Mouse (Mus musculus) megakaryocyte-erythroid progenitor cell, adult 5-6 weeks (primary cell): ENCODE data around the gene Ism1. TPM values are rescaled to one million over a fixed set of nuclear protein-coding genes. Genes with fewer than 3 reads are reported as not detected.
A peak's percentile ranks its signal among the peaks of the same experiment; 100 is the strongest.

Source experiments
- ATAC-seq: replicated peaks from 2 replicates; pipeline ENCODE4 v1.8.0; 2016; ENCODE audit warnings: mild to moderate bottlenecking, inconsistent platforms; ENCODE audit not compliant: severe bottlenecking, poor library complexity, low FRiP score, low TSS enrichment
- total RNA-seq, 2 experiments: library from RNA; stranded (forward) in 1 of 2; stranded (reverse) in 1 of 2; fragments of 200-1000, 215-1000 nt in 1 of 2; fragments of >200 nt in 1 of 2; fragmentation: Nextera tagmentation in 1 of 2; gene quantifications; 2 replicates each; pipeline ENCODE4 v1.2.3; 2014 to 2017

Ism1 gene
- total RNA-seq (2014; fragmentation: Nextera tagmentation) (not detected in 2 replicates), total RNA-seq (2017) (not detected in 2 replicates)

- ATAC-seq: 0 out of 2 replicates have a peak, but pooled peaks have one; percentile 49
These were observed at the start of gene Ism1 for GRCm38 (mm10) chr2:139677809-139678274. Gene Ism1 (plus strand): TSS chr2:139678178.

- ATAC-seq: no peak
These were observed 49.2 kb upstream of the Ism1 start for GRCm38 (mm10) chr2:139628731-139629130.

GRCm38 (mm10) chr2:139629653-139630052 is 48.3 kb upstream of the Ism1 start:
- no peak for ATAC-seq

- ATAC-seq: no peak
These were observed 43.5 kb upstream of the Ism1 start for GRCm38 (mm10) chr2:139634506-139634905.

- no peak for ATAC-seq
These were observed 40.1 kb upstream of the Ism1 start for GRCm38 (mm10) chr2:139637861-139638260.

GRCm38 (mm10) chr2:139641757-139642385 is 36.1 kb upstream of the Ism1 start:
- no peak for ATAC-seq

GRCm38 (mm10) chr2:139649518-139649917 is 28.5 kb upstream of the Ism1 start:
- no peak for ATAC-seq

GRCm38 (mm10) chr2:139656750-139657149 is 21.2 kb upstream of the Ism1 start:
- ATAC-seq: no peak

GRCm38 (mm10) chr2:139671838-139672237 is 6.1 kb upstream of the Ism1 start:
- no peak for ATAC-seq

GRCm38 (mm10) chr2:139672371-139672770 is 5.6 kb upstream of the Ism1 start:
- no peak for ATAC-seq

GRCm38 (mm10) chr2:139677065-139677762 is 764 bp upstream of the Ism1 start:
- peak; percentile 46; the same call in 1 of the 2 replicates for ATAC-seq

- peak; percentile 43; the same call in 1 of the 2 replicates for ATAC-seq
These were observed 530 bp downstream of the Ism1 start for GRCm38 (mm10) chr2:139678275-139679140.

GRCm38 (mm10) chr2:139682540-139682939 is 4.6 kb downstream of the Ism1 start:
- no peak for ATAC-seq

- no peak for ATAC-seq
These were observed 11.5 kb downstream of the Ism1 start for GRCm38 (mm10) chr2:139689442-139690003.

- ATAC-seq: no peak
These were observed 15.5 kb downstream of the Ism1 start for GRCm38 (mm10) chr2:139693521-139693920.

- ATAC-seq: no peak
These were observed 16.7 kb downstream of the Ism1 start for GRCm38 (mm10) chr2:139694638-139695037.

GRCm38 (mm10) chr2:139696578-139696977 is 18.6 kb downstream of the Ism1 start:
- ATAC-seq: no peak

GRCm38 (mm10) chr2:139700609-139701008 is 22.6 kb downstream of the Ism1 start:
- no peak for ATAC-seq

- no peak for ATAC-seq
These were observed 27.0 kb downstream of the Ism1 start for GRCm38 (mm10) chr2:139704951-139705350.
